ENCODE assay signal across 8 mouse cellular contexts in genomic region chr2:19658661-19659384, GRCm38 (mm10). TPM values are rescaled to one million over a fixed set of nuclear protein-coding genes. Genes with fewer than 3 reads are reported as not detected.
DNase-seq lines count a peak whose midpoint lies in the region; ATAC-seq lines count a peak whose summit lies in the region.

No protein-coding gene starts in this region.

- H3K9ac ChIP-seq in limb, embryonic 13.5 days, result peak overlapping the region; percentile 74
- H3K9ac ChIP-seq in midbrain, embryonic 13.5 days (replicated peaks), result peak overlapping the region; percentile 80

- 4% methylated on average over 49 of the region's 49 CpGs for WGBS in limb, embryonic 13.5 days
- WGBS in midbrain, embryonic 13.5 days, result 3% methylated on average over 49 of the region's 49 CpGs

- H3K36me3 ChIP-seq in limb, embryonic 13.5 days, result no peaks in the 10 kb centered on the region
- H3K36me3 ChIP-seq in midbrain, embryonic 13.5 days, result no peaks in the 10 kb centered on the region

- peak; percentile 63 for DNase-seq in adrenal gland, adult 2 months
- no peak for DNase-seq in adrenal gland, postnatal 10 days
- DNase-seq in c-Kit-positive CD71-positive TER-119-positive erythroid progenitor cells, embryonic 14.5 days (ENCODE audit: low spot score), result peak; percentile 13
- DNase-seq in frontal cortex, postnatal 36 days (ENCODE audit: low spot score in 2 of 2), result peak; percentile 45 to 49
- peak; percentile 56 to 67 for DNase-seq in spleen, postnatal 10 days (ENCODE audit: low spot score in 2 of 2)

- peak overlapping the region; percentile 71 for H3K4me3 ChIP-seq in limb, embryonic 13.5 days
- H3K4me3 ChIP-seq in midbrain, embryonic 13.5 days (replicated peaks), result peak overlapping the region; percentile 70

- peaks cover 33% of the 10 kb centered on the region for H3K27me3 ChIP-seq in limb, embryonic 13.5 days
- peaks cover 46% of the 10 kb centered on the region for H3K27me3 ChIP-seq in midbrain, embryonic 13.5 days

- H3K27ac ChIP-seq in limb, embryonic 13.5 days, result no peak overlapping the region
- H3K27ac ChIP-seq in midbrain, embryonic 13.5 days, result no peak overlapping the region

- H3K9me3 ChIP-seq in limb, embryonic 13.5 days, result no peaks in the 10 kb centered on the region
- no peaks in the 10 kb centered on the region for H3K9me3 ChIP-seq in midbrain, embryonic 13.5 days

- peak overlapping the region; percentile 80 for H3K4me2 ChIP-seq in limb, embryonic 13.5 days (replicated peaks)
- peak overlapping the region; percentile 74 for H3K4me2 ChIP-seq in midbrain, embryonic 13.5 days (replicated peaks)

- ATAC-seq in inflammation-experienced regulatory T-cells, adult 6 months, result peak; percentile 12
- ATAC-seq in limb, embryonic 13.5 days (ENCODE audit: low FRiP score, low read depth), result peak; percentile 1; the same call in 1 of the 2 replicates
- ATAC-seq in midbrain, embryonic 13.5 days, result peak; percentile 1; the same call in 1 of the 2 replicates

- H3K4me1 ChIP-seq in limb, embryonic 13.5 days, result peaks cover 9% of the 10 kb centered on the region
- peaks cover 19% of the 10 kb centered on the region for H3K4me1 ChIP-seq in midbrain, embryonic 13.5 days (replicated peaks)

RNA-seq across cellular contexts. Expression of gene Otud1, which starts 1.3 kb away (rescaled TPM):
- 1 to 10 TPM; 6.8 to 7.2 TPM for total RNA-seq in adrenal gland, adult 2 months (2021)
- polyA plus RNA-seq in adrenal gland, adult 2 months (2012; rRNA removed), result 18.9 and 27.3 TPM in 2 replicates
- 10 to 100 TPM in 1 of 2 experiments, 1 to 10 TPM in 1; 9.4 to 10.6 TPM for total RNA-seq in adrenal gland, postnatal 10 days (2021)
- 1 to 10 TPM in 2 of 3 experiments, under 1 TPM in 1; 0.62 to 2.4 (median 1.7) TPM for polyA plus RNA-seq in inflammation-experienced regulatory T-cells, adult 6 months (2017; shearing (Covaris generic))
- 0.59 and 0.75 TPM in 2 replicates for polyA plus RNA-seq in limb, embryonic 13.5 days (2015; fragmentation: Nextera tagmentation; extraction: Ambion mirVana)
- 0.82 and 0.92 TPM in 2 replicates for polyA plus RNA-seq in midbrain, embryonic 13.5 days (2015; fragmentation: Nextera tagmentation; extraction: Ambion mirVana)
